Mouse (Mus musculus) kidney, adult 10 weeks (tissue): ENCODE measurements around the gene 5730596B20Rik. TPM values are rescaled to one million over a fixed set of nuclear protein-coding genes. Genes with fewer than 3 reads are reported as not detected.

ENCODE experiments used
- polyA plus RNA-seq: library from polyadenylated mRNA; stranded (reverse); fragments of 350-450 nt; fragmentation: Illumina TruSeq; extraction: RNeasy Lipid Tissue Mini Kit (QIAGEN cat#74804); gene quantifications from one replicate; pipeline ENCODE4 v1.2.3, GENCODE M21; 2014; ENCODE audit warnings: low read depth, low replicate concordance

5730596B20Rik gene
- polyA plus RNA-seq = 0.16 TPM

GRCm38 (mm10) chr6:52177061-52177735 lies at the start of gene 5730596B20Rik:
5730596B20Rik (plus strand) TSS chr6:52177498.

GRCm38 (mm10) chr6:52158276-52159051 lies 18.8 kb upstream of the 5730596B20Rik start, which contains the start of gene Hoxa1:
Hoxa1 (minus strand) TSS chr6:52158317.

DNA sequence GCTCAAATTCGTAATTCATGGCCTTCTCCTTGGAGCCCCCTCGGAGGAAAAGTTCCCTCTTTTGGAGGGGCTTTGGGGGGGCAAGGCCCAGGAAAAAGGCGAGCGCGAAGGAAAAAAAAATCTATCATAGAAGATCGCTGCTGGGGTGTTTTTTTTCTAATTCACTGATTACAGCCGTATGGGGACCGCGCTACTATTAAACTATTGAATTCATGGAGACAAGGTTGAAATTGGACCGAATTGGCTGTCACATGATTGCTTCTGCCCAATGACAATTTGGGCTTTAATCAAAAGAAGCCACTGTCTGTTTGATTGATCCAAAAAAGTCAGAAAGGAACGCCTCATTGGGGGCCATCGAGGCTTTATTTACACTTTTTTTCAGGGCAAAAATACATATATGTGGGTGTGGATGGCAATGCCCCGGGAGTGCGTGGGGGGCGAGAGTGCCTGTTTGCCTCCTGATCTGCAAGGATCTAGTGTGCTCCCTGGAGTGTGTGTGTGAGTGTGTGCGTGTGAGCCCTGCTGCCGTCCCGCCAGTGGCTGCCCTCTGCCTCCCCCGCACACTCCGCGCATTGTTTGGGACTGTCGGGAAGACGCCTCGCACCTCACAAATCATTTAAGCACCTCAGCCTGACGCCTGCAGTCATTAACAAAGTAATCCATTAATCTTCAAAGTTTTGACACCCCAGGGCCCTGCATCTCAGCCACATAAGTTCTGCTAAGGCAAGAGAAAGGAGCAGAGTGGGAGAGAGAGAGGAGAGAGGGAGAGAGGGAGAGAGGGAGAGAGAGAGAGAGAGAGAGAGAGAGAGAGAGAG lies 12.5 kb upstream of the 5730596B20Rik start, which contains the start of gene Hoxa2:
Hoxa2 (minus strand) TSS at position 206 of the 815 bp plus-strand sequence.

GRCm38 (mm10) chr6:52190906-52191810 lies 13.9 kb downstream of the 5730596B20Rik start, which contains the start of gene Hoxa4:
Hoxa4 (minus strand) TSS chr6:52191753.

GRCm38 (mm10) chr6:52204050-52204752 lies 26.9 kb downstream of the 5730596B20Rik start, which contains the start of gene Hoxa5:
Hoxa5 (minus strand) TSS chr6:52204587.

DNA sequence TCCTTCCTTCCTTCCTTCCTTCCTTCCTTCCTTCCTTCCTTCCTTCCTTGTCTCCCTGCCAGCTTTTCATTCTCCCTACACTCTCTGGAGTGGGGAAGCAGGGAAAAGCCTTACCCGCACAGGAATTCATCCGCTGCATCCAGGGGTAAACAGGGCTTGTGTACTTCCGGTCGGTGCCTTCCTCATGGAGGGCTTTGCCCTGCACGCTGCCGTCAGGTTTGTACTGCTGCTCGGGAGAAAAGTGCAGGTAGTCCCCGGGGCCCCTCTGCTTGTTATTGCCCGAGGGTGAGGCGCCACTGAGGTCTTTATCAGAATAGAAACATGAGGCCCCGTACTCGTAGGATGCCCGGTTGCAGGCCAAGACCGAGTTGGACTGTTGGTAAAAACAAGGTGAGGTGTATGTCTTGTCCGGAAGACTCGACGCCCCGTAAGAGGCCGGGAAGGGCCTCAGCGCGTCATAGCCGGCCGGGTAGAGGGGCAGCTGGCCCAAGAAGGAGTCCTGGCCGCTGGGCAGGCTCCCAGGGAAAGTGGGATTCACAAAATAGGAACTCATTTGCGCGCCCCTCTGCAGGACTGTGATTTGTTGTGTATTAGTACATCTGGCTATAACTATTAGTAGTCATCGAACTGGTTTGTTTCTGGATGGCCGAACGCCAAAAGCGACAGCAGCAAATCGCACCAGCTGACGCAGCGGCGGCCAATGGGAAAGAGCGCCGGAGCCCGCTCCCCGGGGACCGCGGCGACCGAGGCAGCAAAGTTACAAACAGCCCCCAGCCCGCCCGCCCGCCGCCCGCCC lies 31.0 kb downstream of the 5730596B20Rik start, which contains the start of gene Hoxa6:
Hoxa6 (minus strand) TSS at position 651 of the 796 bp plus-strand sequence.

DNA sequence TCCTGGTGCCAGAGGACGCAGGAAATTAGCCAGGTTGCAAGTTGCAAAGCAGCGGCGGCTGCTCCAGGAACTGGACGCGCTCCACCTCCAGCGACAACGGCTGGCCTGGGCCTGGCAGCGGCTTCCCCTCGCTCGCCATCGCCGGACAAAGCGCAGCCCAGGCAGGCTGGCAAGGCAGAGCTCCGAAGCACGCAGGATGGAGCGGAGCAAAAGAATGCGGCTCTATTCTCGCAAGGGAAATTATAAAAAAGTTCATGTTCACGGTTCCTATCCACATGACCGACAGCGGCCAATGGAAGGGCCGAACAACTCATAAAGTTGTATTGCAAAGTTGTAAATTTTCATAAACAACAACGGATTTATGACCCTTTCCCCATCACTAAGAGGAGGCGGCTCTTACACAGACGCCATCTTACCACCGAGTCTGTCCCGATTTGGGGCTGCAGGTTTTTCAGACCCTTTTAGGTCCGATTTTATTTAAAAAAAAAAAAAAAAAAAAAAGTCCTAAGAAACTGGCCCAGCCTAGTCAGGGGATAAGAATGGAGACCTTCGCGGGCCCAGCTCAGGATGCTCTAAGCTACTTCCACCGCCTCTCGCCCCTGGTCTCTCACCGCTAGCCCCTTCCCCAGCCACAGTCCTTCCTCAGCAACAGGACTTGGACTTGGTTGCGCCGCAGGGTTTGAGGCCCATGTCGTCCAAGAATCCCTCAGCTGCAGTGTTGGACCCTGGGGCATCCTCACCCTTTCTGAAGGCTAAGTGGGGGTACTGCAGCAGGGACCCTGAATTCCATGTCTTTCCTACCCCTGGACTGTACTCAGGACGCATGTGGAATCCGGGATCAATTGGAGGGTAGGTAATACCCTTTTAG lies 36.1 kb downstream of the 5730596B20Rik start, which contains the start of the genes Hoxa3 and Gm28308:
Hoxa3 (minus strand) TSS at position 218 of the 868 bp plus-strand sequence.
Gm28308 (minus strand) TSS at position 221 of the 868 bp plus-strand sequence.

DNA sequence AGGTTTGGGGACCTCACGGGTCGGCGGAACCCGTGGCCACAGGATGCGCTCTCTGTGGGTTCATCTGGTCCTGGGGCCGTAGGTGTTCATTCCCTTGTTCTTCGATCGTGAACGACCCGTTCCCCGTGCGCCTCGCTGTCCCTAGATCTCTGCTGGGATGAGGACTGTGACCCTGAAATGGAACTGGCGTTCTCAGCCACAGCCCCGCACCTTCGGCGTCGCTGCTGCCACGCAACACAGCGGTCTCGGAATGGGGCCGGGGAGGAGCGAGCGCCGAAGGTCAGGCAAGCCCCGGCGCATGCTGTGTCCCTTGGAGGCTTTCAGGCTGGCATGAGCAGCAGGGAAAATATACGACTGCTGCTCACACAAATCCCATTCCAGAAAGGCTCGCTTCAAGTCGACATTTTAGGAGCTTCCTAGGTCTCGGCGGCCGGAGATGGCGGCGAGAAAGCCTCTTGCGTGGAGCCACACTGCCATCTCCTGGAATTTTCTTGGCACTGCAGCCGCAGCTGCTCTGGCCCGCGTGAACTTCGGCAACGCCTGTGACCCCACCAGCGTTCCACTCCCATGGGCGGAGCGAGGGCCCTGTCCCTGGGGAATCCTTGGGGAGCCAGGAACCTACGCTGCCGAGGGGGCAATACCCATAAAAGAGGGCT lies 44.2 kb downstream of the 5730596B20Rik start, which contains the start of gene Hoxa7:
Hoxa7 (minus strand) TSS at position 518 of the 656 bp plus-strand sequence.

Other genes starting within 250 kb of the 5730596B20Rik start
- gene Skap2, start 164.9 kb upstream of the 5730596B20Rik start, polyA plus RNA-seq = 76.1 TPM
- gene Hoxa1, start 19.2 kb upstream of the 5730596B20Rik start, polyA plus RNA-seq = 1.6 TPM
- 1.6 TPM for gene Hoxa2, start 12.7 kb upstream of the 5730596B20Rik start, polyA plus RNA-seq
- 2.3 TPM for gene Hoxa4, start 14.3 kb downstream of the 5730596B20Rik start, polyA plus RNA-seq
- 22.0 TPM for gene Hoxa5, start 27.1 kb downstream of the 5730596B20Rik start, polyA plus RNA-seq
- gene Hoxa6, start 31.2 kb downstream of the 5730596B20Rik start, polyA plus RNA-seq = not detected
- gene Hoxa3, start 35.8 kb downstream of the 5730596B20Rik start, polyA plus RNA-seq = 8.8 TPM
- not detected for gene Gm28308, start 35.8 kb downstream of the 5730596B20Rik start, polyA plus RNA-seq
- 26.5 TPM for gene Hoxa7, start 44.4 kb downstream of the 5730596B20Rik start, polyA plus RNA-seq
- gene Hoxa9, start 53.6 kb downstream of the 5730596B20Rik start, polyA plus RNA-seq = 58.5 TPM
- 76.9 TPM for gene Hoxa10, start 63.4 kb downstream of the 5730596B20Rik start, polyA plus RNA-seq
- 2.5 TPM for gene Hoxa11, start 68.3 kb downstream of the 5730596B20Rik start, polyA plus RNA-seq
- gene Hoxa13, start 83.4 kb downstream of the 5730596B20Rik start, polyA plus RNA-seq = not detected
- not detected for gene Evx1, start 136.0 kb downstream of the 5730596B20Rik start, polyA plus RNA-seq